Mouse (Mus musculus): Measurements from ENCODE around the gene Ppie. TPM values are rescaled to one million over a fixed set of nuclear protein-coding genes. Genes with fewer than 3 reads are reported as not detected.
"Not testable (repeated sequence)": the region's sequence is repeated elsewhere in the genome, so short reads cannot be mapped to it uniquely, and the experiment has no call there.

Gene Ppie
- 51.3 and 56.7 TPM in 2 replicates for polyA plus RNA-seq (2015; fragmentation: Nextera tagmentation; extraction: Ambion mirVana)

GRCm38 (mm10) chr4:123139513-123140154 is at the start of gene Ppie:
Gene Ppie (minus strand): TSS chr4:123139951.
- peak within 1 kb of the TSS; percentile 84 for H3K9ac ChIP-seq
- peak; percentile 85 for ATAC-seq (ENCODE audit: extremely low read depth, insufficient number of reproducible peaks, low FRiP score, low TSS enrichment)
- under 1% methylated on average over 34 of the region's 34 CpGs for WGBS

GRCm38 (mm10) chr4:123184816-123185215 is 45.1 kb upstream of the Ppie start:
- ATAC-seq (ENCODE audit: extremely low read depth, insufficient number of reproducible peaks, low FRiP score, low TSS enrichment), result no peak
- no peak overlapping the region for H3K4me3 ChIP-seq
- no peaks in the 10 kb centered on the region for H3K36me3 ChIP-seq
- H3K9ac ChIP-seq, result no peak overlapping the region
- WGBS, result 37% methylated on average over 3 of the region's 3 CpGs
- H3K4me2 ChIP-seq, result no peak overlapping the region
- H3K4me1 ChIP-seq, result peaks cover 19% of the 10 kb centered on the region
- no peaks in the 10 kb centered on the region for H3K9me3 ChIP-seq
- peaks cover 100% of the 10 kb centered on the region for H3K27me3 ChIP-seq (replicated peaks)
- H3K27ac ChIP-seq (replicated peaks), result no peak overlapping the region

More at GRCm38 (mm10) chr4:123139513-123140154, at the start of gene Ppie:
- peaks cover 15% of the 10 kb centered on the region for H3K27me3 ChIP-seq (replicated peaks)
- H3K4me1 ChIP-seq, result peaks cover 24% of the 10 kb centered on the region
- H3K27ac ChIP-seq (replicated peaks), result peak within 1 kb of the TSS; percentile 90
- H3K4me3 ChIP-seq, result peak within 1 kb of the TSS; percentile 77
- H3K9me3 ChIP-seq, result no peaks in the 10 kb centered on the region
- peaks cover 29% of the 10 kb centered on the region for H3K36me3 ChIP-seq
- peak within 1 kb of the TSS; percentile 92 for H3K4me2 ChIP-seq

- peaks cover 19% of the 10 kb centered on the region for H3K4me1 ChIP-seq
- peaks cover 100% of the 10 kb centered on the region for H3K27me3 ChIP-seq (replicated peaks)
- H3K9ac ChIP-seq, result peak overlapping the region; percentile 71
- H3K36me3 ChIP-seq, result no peaks in the 10 kb centered on the region
- 12% methylated on average over 43 of the region's 44 CpGs for WGBS
- peak; percentile 61; the same call in 1 of the 2 replicates for ATAC-seq (ENCODE audit: extremely low read depth, insufficient number of reproducible peaks, low FRiP score, low TSS enrichment)
- peaks cover 3% of the 10 kb centered on the region; the same call in 1 of the 2 replicates for H3K9me3 ChIP-seq
- H3K4me3 ChIP-seq, result peak overlapping the region; percentile 56
- no peak overlapping the region for H3K27ac ChIP-seq (replicated peaks)
- peak overlapping the region; percentile 84 for H3K4me2 ChIP-seq
Measured at GRCm38 (mm10) chr4:123183239-123184056, 43.7 kb upstream of the Ppie start.

GRCm38 (mm10) chr4:123182328-123183238 is 42.8 kb upstream of the Ppie start, which contains the start of gene Hpcal4:
Gene Hpcal4 (plus strand): TSS chr4:123183227.
- peaks cover 3% of the 10 kb centered on the region; the same call in 1 of the 2 replicates for H3K9me3 ChIP-seq
- peak within 1 kb of the TSS; percentile 56 for H3K4me3 ChIP-seq
- no peaks in the 10 kb centered on the region for H3K36me3 ChIP-seq
- H3K27me3 ChIP-seq (replicated peaks), result peaks cover 100% of the 10 kb centered on the region
- peak within 1 kb of the TSS; percentile 84 for H3K4me2 ChIP-seq
- H3K9ac ChIP-seq, result peak within 1 kb of the TSS; percentile 71
- no peak within 1 kb of the TSS for H3K27ac ChIP-seq (replicated peaks)
- ATAC-seq (ENCODE audit: extremely low read depth, insufficient number of reproducible peaks, low FRiP score, low TSS enrichment), result peak; percentile 35
- H3K4me1 ChIP-seq, result peaks cover 19% of the 10 kb centered on the region
- under 1% methylated on average over 44 of the region's 44 CpGs for WGBS

GRCm38 (mm10) chr4:123171811-123172210 is 32.1 kb upstream of the Ppie start:
- H3K4me3 ChIP-seq, result no peak overlapping the region
- peaks cover 6% of the 10 kb centered on the region for H3K4me1 ChIP-seq
- no peak overlapping the region for H3K4me2 ChIP-seq
- H3K9ac ChIP-seq, result no peak overlapping the region
- no peak for ATAC-seq (ENCODE audit: extremely low read depth, insufficient number of reproducible peaks, low FRiP score, low TSS enrichment)
- no peak overlapping the region for H3K27ac ChIP-seq (replicated peaks)
- H3K36me3 ChIP-seq, result no peaks in the 10 kb centered on the region
- peaks cover 63% of the 10 kb centered on the region for H3K27me3 ChIP-seq (replicated peaks)
- H3K9me3 ChIP-seq, result peaks cover 9% of the 10 kb centered on the region; the same call in 1 of the 2 replicates

GRCm38 (mm10) chr4:123164157-123164556 is 24.4 kb upstream of the Ppie start:
- H3K4me1 ChIP-seq, result peaks cover 24% of the 10 kb centered on the region
- H3K27me3 ChIP-seq (replicated peaks), result peaks cover 33% of the 10 kb centered on the region
- H3K9ac ChIP-seq, result no peak overlapping the region
- H3K27ac ChIP-seq (replicated peaks), result no peak overlapping the region
- H3K4me2 ChIP-seq, result peak overlapping the region; percentile 39
- no peak for ATAC-seq (ENCODE audit: extremely low read depth, insufficient number of reproducible peaks, low FRiP score, low TSS enrichment)
- H3K9me3 ChIP-seq, result peaks cover 3% of the 10 kb centered on the region; the same call in 1 of the 2 replicates
- H3K4me3 ChIP-seq, result no peak overlapping the region
- H3K36me3 ChIP-seq, result no peaks in the 10 kb centered on the region
- 32% methylated on average over 15 of the region's 15 CpGs for WGBS

GRCm38 (mm10) chr4:123162305-123162917 is 22.7 kb upstream of the Ppie start:
- peaks cover 24% of the 10 kb centered on the region for H3K4me1 ChIP-seq
- H3K27me3 ChIP-seq (replicated peaks), result peaks cover 33% of the 10 kb centered on the region
- H3K4me3 ChIP-seq, result peak overlapping the region; percentile 33
- no peaks in the 10 kb centered on the region for H3K9me3 ChIP-seq
- no peaks in the 10 kb centered on the region for H3K36me3 ChIP-seq
- no peak overlapping the region for H3K27ac ChIP-seq (replicated peaks)
- ATAC-seq (ENCODE audit: extremely low read depth, insufficient number of reproducible peaks, low FRiP score, low TSS enrichment), result no peak
- WGBS, result 7% methylated on average over 15 of the region's 15 CpGs
- H3K9ac ChIP-seq, result peak overlapping the region; percentile 61; the same call in 1 of the 2 replicates
- H3K4me2 ChIP-seq, result peak overlapping the region; percentile 63

- H3K36me3 ChIP-seq; H3K4me3 ChIP-seq; H3K27ac ChIP-seq (replicated peaks); H3K4me2 ChIP-seq; ATAC-seq (ENCODE audit: extremely low read depth, insufficient number of reproducible peaks, low FRiP score, low TSS enrichment); H3K9me3 ChIP-seq; H3K9ac ChIP-seq: not testable (repeated sequence)
- 81% methylated on average over 3 of the region's 3 CpGs for WGBS
- peaks cover 33% of the 10 kb centered on the region for H3K27me3 ChIP-seq (replicated peaks)
- H3K4me1 ChIP-seq, result peaks cover 24% of the 10 kb centered on the region
Measured at GRCm38 (mm10) chr4:123161251-123161650, 21.5 kb upstream of the Ppie start.

GRCm38 (mm10) chr4:123160571-123160970 is 20.8 kb upstream of the Ppie start:
- ATAC-seq (ENCODE audit: extremely low read depth, insufficient number of reproducible peaks, low FRiP score, low TSS enrichment), result no peak
- Histone ChIP-seq H3K4me3 (no peak overlapping the region), H3K27me3 (replicated peaks) (peaks cover 37% of the 10 kb centered on the region)

GRCm38 (mm10) chr4:123155840-123156239 is 16.1 kb upstream of the Ppie start:
- H3K9ac ChIP-seq, result no peak overlapping the region
- no peaks in the 10 kb centered on the region for H3K4me1 ChIP-seq
- no peak for ATAC-seq (ENCODE audit: extremely low read depth, insufficient number of reproducible peaks, low FRiP score, low TSS enrichment)
- H3K4me3 ChIP-seq, result no peak overlapping the region
- H3K4me2 ChIP-seq, result no peak overlapping the region
- peaks cover 32% of the 10 kb centered on the region for H3K27me3 ChIP-seq (replicated peaks)
- H3K9me3 ChIP-seq, result no peaks in the 10 kb centered on the region
- H3K27ac ChIP-seq (replicated peaks), result no peak overlapping the region
- H3K36me3 ChIP-seq, result no peaks in the 10 kb centered on the region

More at GRCm38 (mm10) chr4:123160571-123160970, 20.8 kb upstream of the Ppie start:
- Histone ChIP-seq H3K4me1 (peaks cover 24% of the 10 kb centered on the region), H3K9ac (no peak overlapping the region), H3K36me3 (no peaks in the 10 kb centered on the region), H3K4me2 (no peak overlapping the region), H3K27ac (replicated peaks) (no peak overlapping the region), H3K9me3 (no peaks in the 10 kb centered on the region)
- 72% methylated on average over 6 of the region's 6 CpGs for WGBS

Data from heart, embryonic 13.5 days (tissue).